Mouse (Mus musculus) intestine, embryonic 14.5 days (tissue): ENCODE data around the gene Acaca. TPM values are rescaled to one million over a fixed set of nuclear protein-coding genes. Genes with fewer than 3 reads are reported as not detected.

Source experiments
- ATAC-seq: fragments of 200-750 bp; cut with Nextera tagmentation; replicated peaks from 2 replicates; pipeline ENCODE4 v1.8.0; 2017; ENCODE audit warnings: low read depth, moderate number of reproducible peaks, moderate TSS enrichment, moderate library complexity; ENCODE audit not compliant: low FRiP score, low TSS enrichment
- DNase-seq: peaks from one replicate; pipeline ENCODE4 v3.0.0-alpha.2; 2018; ENCODE audit warnings: low spot score
- H3K27ac ChIP-seq: fragments of 300-500 bp; sonication (generic); 2 replicates; pipeline ENCODE4 v1.5.1; 2014; ENCODE audit warnings: low read depth, mild to moderate bottlenecking, control low read depth
- H3K27me3 ChIP-seq: fragments of 300-500 bp; sonication (generic); replicated peaks from 2 replicates; pipeline ENCODE4 v1.6.1; 2014; ENCODE audit warnings: low read length, control low read depth; ENCODE audit not compliant: control insufficient read depth, insufficient read depth
- H3K36me3 ChIP-seq: fragments of 300-500 bp; sonication (generic); 2 replicates; pipeline ENCODE4 v1.6.1; 2014; ENCODE audit warnings: low read length, control low read depth; ENCODE audit not compliant: control insufficient read depth, insufficient read depth
- H3K4me1 ChIP-seq: fragments of 300-500 bp; sonication (generic); replicated peaks from 2 replicates; pipeline ENCODE4 v1.6.1; 2014; ENCODE audit warnings: low read length, control low read depth, mixed read lengths; ENCODE audit not compliant: control insufficient read depth, insufficient read depth
- H3K4me2 ChIP-seq: fragments of 300-500 bp; sonication (generic); 2 replicates; pipeline ENCODE4 v1.6.1; 2014; ENCODE audit warnings: low read length
- H3K4me3 ChIP-seq: fragments of 300-500 bp; sonication (generic); 2 replicates; pipeline ENCODE4 v1.5.1; 2014; ENCODE audit warnings: low read depth, low read length, control low read depth, mixed read lengths
- H3K9ac ChIP-seq: fragments of 300-500 bp; sonication (generic); 2 replicates; pipeline ENCODE4 v1.6.1; 2014; ENCODE audit warnings: mild to moderate bottlenecking, low read length
- H3K9me3 ChIP-seq: fragments of 300-500 bp; sonication (generic); 2 replicates; pipeline ENCODE4 v1.6.1; 2016; ENCODE audit warnings: low read length, control low read depth; ENCODE audit not compliant: control insufficient read depth
- WGBS: fragments of 180-500 bp; shearing (Covaris S2); extraction: QIAGEN DNeasy Blood & Tissue Kit; methylation state at CpG from one replicate; pipeline ENCODE4 v1.1.7; 2014; 5-methylcytosine and 5-hydroxymethylcytosine counted together
- polyA plus RNA-seq: library from polyadenylated mRNA; unstranded; fragments of >200 nt; fragmentation: Nextera tagmentation; extraction: Ambion mirVana; gene quantifications from 2 replicates; pipeline ENCODE4 v1.2.1, GENCODE M21; 2014

The Acaca gene
- polyA plus RNA-seq, 1 experiment from 2014 or later: 23.6 TPM

DNA sequence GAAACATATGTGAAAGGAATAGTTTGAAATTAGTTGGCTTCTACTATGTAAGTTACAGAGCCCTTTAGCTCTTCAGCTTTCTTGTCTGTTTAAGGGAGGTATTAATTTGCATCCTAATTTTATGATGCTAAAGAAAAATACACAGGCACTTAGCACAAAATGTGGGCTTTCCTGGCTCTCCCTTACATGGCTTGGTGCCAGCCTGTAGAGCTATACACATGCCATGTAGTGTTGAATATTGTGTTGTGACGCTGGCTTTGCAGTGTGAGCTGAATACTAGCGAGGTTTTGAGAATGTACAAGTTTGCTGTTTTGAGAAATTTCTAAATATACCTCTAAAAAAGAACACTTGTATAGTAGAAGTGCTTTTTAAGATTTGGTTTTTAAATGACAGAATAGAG is 218.3 kb downstream of the Acaca start:
- Histone ChIP-seq H3K36me3 (peaks cover 4% of the 10 kb centered on the region), H3K4me3 (no peak overlapping the region), H3K4me2 (no peak overlapping the region), H3K9ac (no peak overlapping the region), H3K9me3 (no peaks in the 10 kb centered on the region), H3K4me1 (no peaks in the 10 kb centered on the region), H3K27me3 (no peaks in the 10 kb centered on the region), H3K27ac (no peak overlapping the region)
- 90% methylated on average over 2 of the region's 2 CpGs for WGBS
- ATAC-seq: no peak
- no peak for DNase-seq

DNA sequence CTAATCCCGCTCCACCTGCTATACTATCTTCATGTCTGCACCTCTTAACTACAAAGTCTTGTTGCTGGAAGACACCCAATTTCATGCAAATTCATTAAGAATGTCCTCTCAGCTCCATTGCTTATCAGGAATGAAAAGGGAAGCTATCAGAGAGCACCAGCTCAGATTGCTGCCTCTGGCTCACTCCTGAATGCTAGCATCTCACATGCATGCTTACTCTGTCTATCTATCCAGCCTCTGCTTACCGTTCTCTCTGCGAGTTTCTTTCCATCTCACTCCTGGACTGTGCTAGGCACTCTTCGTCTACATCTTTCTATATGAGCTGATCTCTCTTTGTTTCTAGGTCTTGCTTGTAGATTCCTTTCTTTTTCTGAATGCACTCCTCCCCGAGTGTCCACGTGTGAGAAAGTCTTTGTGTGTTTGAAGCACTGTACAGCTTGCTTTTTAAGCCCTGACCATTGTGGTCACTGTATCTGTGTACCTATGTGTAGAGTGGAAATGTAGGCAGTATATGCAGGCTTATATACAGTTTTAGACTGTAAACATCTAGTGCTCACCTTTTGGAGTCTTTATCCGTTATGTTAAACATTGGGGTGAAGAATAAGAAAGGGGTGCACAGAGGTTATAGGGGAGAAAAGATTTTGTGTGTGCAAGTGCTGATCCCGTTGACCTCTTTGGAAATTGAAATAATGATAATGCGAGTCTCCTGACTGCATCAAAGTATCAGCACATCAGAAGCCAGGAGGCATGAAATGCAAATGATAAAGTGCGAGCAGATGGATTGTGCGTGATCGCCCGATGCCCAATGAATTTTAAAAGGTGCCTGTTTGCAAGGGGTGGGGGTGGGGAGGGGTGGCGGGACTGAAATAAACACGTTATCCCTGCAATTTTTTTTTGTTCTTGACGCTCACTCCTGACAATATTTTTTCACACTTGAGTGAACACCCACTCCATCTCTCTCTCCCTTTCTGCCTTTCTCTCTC is 219.7 kb downstream of the Acaca start:
- Histone ChIP-seq H3K36me3 (peaks cover 4% of the 10 kb centered on the region), H3K27ac (no peak overlapping the region), H3K4me2 (no peak overlapping the region), H3K4me3 (no peak overlapping the region), H3K27me3 (no peaks in the 10 kb centered on the region), H3K9me3 (no peaks in the 10 kb centered on the region), H3K4me1 (no peaks in the 10 kb centered on the region), H3K9ac (no peak overlapping the region)
- ATAC-seq (no peak), DNase-seq (no peak)
- 92% methylated on average over 16 of the region's 16 CpGs for WGBS

DNA sequence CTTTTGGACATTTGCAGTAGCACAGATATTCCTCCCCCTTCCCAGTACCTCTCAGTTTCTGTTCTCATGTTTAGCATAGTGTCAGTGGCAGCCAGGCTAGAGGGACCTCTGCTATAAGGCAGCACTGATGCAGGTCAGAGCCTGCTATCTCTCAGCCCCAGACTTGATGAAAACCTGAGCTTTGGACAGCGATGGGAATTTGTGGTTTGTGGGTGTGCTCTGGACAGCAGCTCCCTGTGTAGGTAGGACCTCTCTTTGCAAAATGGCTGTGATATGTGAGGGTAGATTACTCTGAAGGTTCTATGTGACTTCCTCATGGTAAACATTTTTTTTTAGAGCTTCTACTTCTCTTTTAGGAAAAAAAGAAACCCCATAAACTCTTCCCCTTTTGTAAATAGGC is 221.7 kb downstream of the Acaca start:
- ATAC-seq: no peak
- H3K4me2 ChIP-seq: no peak overlapping the region
- no peaks in the 10 kb centered on the region for H3K27me3 ChIP-seq
- no peak for DNase-seq
- H3K4me3 ChIP-seq: no peak overlapping the region
- no peaks in the 10 kb centered on the region for H3K4me1 ChIP-seq
- H3K36me3 ChIP-seq: no peaks in the 10 kb centered on the region
- 86% methylated on average over 1 of the region's 1 CpGs for WGBS
- no peak overlapping the region for H3K27ac ChIP-seq
- no peaks in the 10 kb centered on the region for H3K9me3 ChIP-seq
- H3K9ac ChIP-seq: no peak overlapping the region

DNA sequence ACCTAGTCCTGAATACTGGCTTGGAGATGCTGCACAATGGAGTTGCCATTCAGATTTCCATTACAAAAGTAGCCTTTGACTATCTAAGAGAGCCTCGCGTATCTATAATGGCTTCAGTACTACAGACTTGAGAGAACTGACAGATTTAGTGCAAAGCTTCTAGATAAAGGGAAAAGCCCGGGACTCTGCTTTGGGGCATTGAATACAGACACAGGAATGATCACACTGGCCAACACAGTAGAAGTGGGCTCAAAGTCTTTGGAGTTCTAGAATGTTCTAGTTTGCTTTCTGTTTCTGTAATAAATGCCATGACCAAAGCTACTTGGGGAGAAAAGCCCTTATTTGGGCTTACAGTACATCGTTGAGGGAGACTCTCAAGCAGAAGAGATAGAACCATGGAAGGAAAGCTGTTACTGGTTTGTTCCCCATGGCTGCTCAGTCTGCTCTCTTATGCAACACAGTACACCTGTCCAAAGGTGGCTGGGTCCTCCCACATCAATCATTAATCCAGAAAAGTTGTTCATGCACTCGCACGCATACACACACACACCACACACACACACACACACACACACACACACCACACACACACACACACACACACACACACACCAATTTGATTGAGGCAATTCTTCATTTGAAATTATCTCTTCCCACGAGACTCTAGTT is 223.7 kb downstream of the Acaca start:
- WGBS: 89% methylated on average over 7 of the region's 7 CpGs
- Histone ChIP-seq H3K9me3 (no peaks in the 10 kb centered on the region), H3K27me3 (no peaks in the 10 kb centered on the region), H3K9ac (no peak overlapping the region), H3K27ac (no peak overlapping the region), H3K4me3 (no peak overlapping the region), H3K4me1 (no peaks in the 10 kb centered on the region), H3K36me3 (no peaks in the 10 kb centered on the region), H3K4me2 (no peak overlapping the region)
- ATAC-seq: no peak
- no peak for DNase-seq

DNA sequence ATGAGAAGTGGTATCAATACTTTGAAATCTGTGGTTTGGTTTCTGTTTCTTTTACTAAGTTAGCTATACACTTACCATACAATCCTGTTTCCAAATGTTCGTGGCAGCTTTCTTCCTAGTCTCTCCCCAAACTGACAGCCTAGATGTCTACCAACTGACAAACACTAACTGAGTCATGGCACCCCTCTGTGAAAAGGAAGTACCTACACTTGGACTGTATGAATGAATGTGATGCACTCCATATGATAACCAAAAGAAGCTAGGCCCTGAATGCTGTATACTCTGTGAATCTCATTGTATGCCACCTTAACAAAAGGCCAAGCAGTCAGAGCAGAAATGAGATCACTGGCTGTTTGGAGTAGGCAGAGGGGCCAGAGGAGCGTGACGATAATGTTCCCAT is 227.8 kb downstream of the Acaca start:
- Histone ChIP-seq H3K27ac (no peak overlapping the region), H3K4me2 (no peak overlapping the region), H3K4me1 (no peaks in the 10 kb centered on the region; the same call in 1 of the 2 replicates), H3K9ac (no peak overlapping the region), H3K36me3 (no peaks in the 10 kb centered on the region), H3K9me3 (no peaks in the 10 kb centered on the region), H3K27me3 (no peaks in the 10 kb centered on the region), H3K4me3 (no peak overlapping the region)
- DNase-seq (no peak), ATAC-seq (no peak)
- 84% methylated on average over 3 of the region's 3 CpGs for WGBS

DNA sequence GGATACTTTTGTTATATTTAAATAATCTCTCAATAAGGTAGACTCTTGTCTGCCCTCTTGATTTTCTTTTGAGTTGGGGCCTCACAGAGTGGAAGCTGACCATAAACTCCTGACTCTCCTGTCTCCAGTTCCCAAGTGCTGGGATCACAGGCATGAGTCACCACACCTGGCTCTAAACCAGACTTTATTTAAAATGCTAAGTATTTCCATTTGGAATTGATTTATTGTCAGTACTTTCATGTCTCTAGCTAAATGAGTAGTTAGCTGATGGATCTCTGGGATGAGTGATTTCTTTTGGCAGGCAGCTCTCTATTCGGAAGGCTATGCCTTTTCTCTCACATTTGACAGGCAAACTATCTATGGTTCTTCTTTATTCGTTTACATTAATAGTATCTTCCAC is 228.3 kb downstream of the Acaca start:
- H3K4me3 ChIP-seq: no peak overlapping the region
- H3K9me3 ChIP-seq: no peaks in the 10 kb centered on the region
- no peak overlapping the region for H3K9ac ChIP-seq
- H3K4me1 ChIP-seq: no peaks in the 10 kb centered on the region; the same call in 1 of the 2 replicates
- no peak overlapping the region for H3K27ac ChIP-seq
- H3K36me3 ChIP-seq: no peaks in the 10 kb centered on the region
- no peak overlapping the region for H3K4me2 ChIP-seq
- no peak for DNase-seq
- ATAC-seq: no peak
- WGBS: 57% methylated on average over 2 of the region's 2 CpGs
- H3K27me3 ChIP-seq: no peaks in the 10 kb centered on the region

DNA sequence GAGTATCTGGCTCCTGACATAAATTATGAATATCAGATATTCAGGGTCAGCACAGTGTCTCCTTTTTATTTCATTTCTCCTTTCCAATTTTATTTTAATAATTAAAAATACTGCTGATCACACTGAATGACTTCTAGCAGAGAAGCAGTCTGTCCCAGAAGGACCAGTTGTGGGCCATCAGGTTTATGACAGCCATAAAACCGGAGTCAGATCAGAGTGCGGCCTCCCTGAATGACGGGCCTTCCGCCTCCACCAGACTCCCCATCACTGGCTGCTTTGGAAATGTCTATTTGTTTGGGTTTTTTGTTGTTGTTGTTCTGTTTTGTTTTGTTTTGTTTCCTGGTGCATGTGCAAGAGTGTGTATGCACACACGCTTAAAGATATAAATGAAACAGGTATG is 232.1 kb downstream of the Acaca start:
- no peak overlapping the region for H3K4me2 ChIP-seq
- H3K27ac ChIP-seq: no peak overlapping the region
- DNase-seq (no peak), ATAC-seq (no peak)
- H3K9ac ChIP-seq: no peak overlapping the region
- H3K36me3 ChIP-seq: peaks cover 14% of the 10 kb centered on the region
- WGBS: 62% methylated on average over 5 of the region's 5 CpGs
- H3K4me1 ChIP-seq: no peaks in the 10 kb centered on the region; the same call in 1 of the 2 replicates
- H3K27me3 ChIP-seq: no peaks in the 10 kb centered on the region
- H3K4me3 ChIP-seq: no peak overlapping the region
- no peaks in the 10 kb centered on the region for H3K9me3 ChIP-seq

DNA sequence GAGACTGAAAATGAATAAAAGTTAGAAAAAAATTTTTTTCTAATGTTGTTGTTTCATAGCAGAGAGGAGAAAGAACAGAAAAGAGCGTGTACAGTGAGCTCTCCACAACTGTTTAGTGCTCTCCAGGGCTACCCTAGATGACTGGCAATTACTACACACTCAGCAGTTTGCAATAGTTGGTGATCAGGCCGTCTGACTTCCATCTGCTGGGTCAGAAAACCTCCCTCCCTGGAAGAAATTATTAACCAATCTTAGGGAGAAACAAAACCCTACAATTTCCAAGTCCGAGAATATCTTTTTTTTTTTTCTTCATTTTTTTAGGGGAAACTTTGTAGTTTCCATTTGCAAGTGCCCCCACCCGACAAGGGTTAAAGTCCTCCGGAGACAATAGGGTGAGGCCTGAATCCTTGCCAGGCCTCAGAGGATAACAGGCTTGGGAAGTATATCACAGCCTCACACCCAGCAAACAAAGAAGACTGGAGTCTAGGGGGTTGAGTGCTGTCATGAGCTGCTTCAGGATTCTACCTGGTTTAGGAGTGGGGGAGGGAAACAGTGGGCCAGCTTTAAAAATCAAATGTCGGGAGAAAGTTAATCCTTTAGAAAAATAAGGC is 233.3 kb downstream of the Acaca start:
- WGBS: 56% methylated on average over 6 of the region's 6 CpGs
- H3K27ac ChIP-seq: peak overlapping the region; percentile 27; the same call in 1 of the 2 replicates
- H3K9me3 ChIP-seq: no peaks in the 10 kb centered on the region
- peak overlapping the region; percentile 11; the same call in 1 of the 2 replicates for H3K4me2 ChIP-seq
- H3K36me3 ChIP-seq: peaks cover 14% of the 10 kb centered on the region
- no peak overlapping the region for H3K4me3 ChIP-seq
- H3K27me3 ChIP-seq: no peaks in the 10 kb centered on the region
- ATAC-seq (peak; percentile 81), DNase-seq (peak; percentile 55)
- no peaks in the 10 kb centered on the region; the same call in 1 of the 2 replicates for H3K4me1 ChIP-seq
- no peak overlapping the region for H3K9ac ChIP-seq
